In genomic region chr17:75371650-75372049, GRCm38 (mm10) we compare ENCODE assay signal across 19 mouse cellular contexts.
DNase-seq lines count a peak whose midpoint lies in the region; ATAC-seq lines count a peak whose summit lies in the region.
"Had no signal": no experiment of that assay in that cellular context is flagged by ENCODE, and none has a peak within 500 bp of the region (broad histone marks: within the 10 kb centered on the region; RNA-seq: fewer than 3 reads in every experiment).

No protein-coding gene starts in this region.

- H3K27ac ChIP-seq in heart, embryonic 10.5 days, result no peak overlapping the region
- H3K27ac ChIP-seq: embryonic facial prominence, embryonic 10.5 days; embryonic facial prominence, embryonic 13.5 days; forebrain, embryonic 10.5 days; forebrain, embryonic 13.5 days; hindbrain, embryonic 13.5 days; intestine, embryonic 15.5 days had no signal

- WGBS in heart, embryonic 10.5 days, result 87% methylated on average over 11 of the region's 11 CpGs

- H3K9me3 ChIP-seq in heart, embryonic 10.5 days, result no peaks in the 10 kb centered on the region
- H3K9me3 ChIP-seq: embryonic facial prominence, embryonic 10.5 days; embryonic facial prominence, embryonic 13.5 days; forebrain, embryonic 10.5 days; forebrain, embryonic 13.5 days; hindbrain, embryonic 13.5 days; intestine, embryonic 15.5 days had no signal

- H3K27me3 ChIP-seq in heart, embryonic 10.5 days (ENCODE audit: insufficient read depth, poor library complexity, severe bottlenecking), result no peaks in the 10 kb centered on the region
- H3K27me3 ChIP-seq: CH12.LX; embryonic facial prominence, embryonic 13.5 days; forebrain, embryonic 13.5 days; hindbrain, embryonic 13.5 days; intestine, embryonic 15.5 days; Patski had no signal

- DNase-seq in heart, embryonic 10.5 days (ENCODE audit: low spot score), result peak; percentile 58
- DNase-seq in heart, adult 18-20 months, result no peak
- DNase-seq in lung, postnatal 14 days, result peak; percentile 25
- DNase-seq in lung, postnatal 10 days, result no peak
- peak; percentile 34 for DNase-seq in fat pad, adult 2 months (ENCODE audit: extremely low read depth, low read depth, low spot score)
- DNase-seq: cerebellum, adult 11-12 months had no signal

- no peak for ATAC-seq in monocyte, adult 5-6 weeks (replicated peaks; ENCODE audit: insufficient number of reproducible peaks, low FRiP score, low TSS enrichment, poor library complexity, severe bottlenecking)
- ATAC-seq: forebrain, embryonic 13.5 days; forebrain, embryonic 16.5 days; hindbrain, embryonic 16.5 days; intestine, embryonic 15.5 days; Patski had no signal

- no peak overlapping the region for H3K4me3 ChIP-seq in heart, embryonic 10.5 days
- H3K4me3 ChIP-seq: embryonic facial prominence, embryonic 10.5 days; embryonic facial prominence, embryonic 13.5 days; erythroblast, embryonic 14.5 days; forebrain, embryonic 10.5 days; forebrain, embryonic 13.5 days; hindbrain, embryonic 13.5 days; intestine, embryonic 15.5 days had no signal

- H3K4me1 ChIP-seq in heart, embryonic 10.5 days, result peaks cover 8% of the 10 kb centered on the region; the same call in 1 of the 2 replicates
- H3K4me1 ChIP-seq: embryonic facial prominence, embryonic 10.5 days; forebrain, embryonic 10.5 days; forebrain, embryonic 13.5 days; hindbrain, embryonic 13.5 days; intestine, embryonic 15.5 days had no signal

- H3K36me3 ChIP-seq in heart, embryonic 10.5 days, result peaks cover 17% of the 10 kb centered on the region
- H3K36me3 ChIP-seq: embryonic facial prominence, embryonic 10.5 days; forebrain, embryonic 10.5 days; G1E; hindbrain, embryonic 13.5 days; intestine, embryonic 15.5 days had no signal

Comparison
In these comparisons a context has a peak if more than half of its experiments do, and no peak if none do; other contexts are left out.
1. DNase-seq: peak in heart, embryonic 10.5 days (single experiment), lung, postnatal 14 days (single experiment) and fat pad, adult 2 months (single experiment); none in heart, adult 18-20 months (0 of 2) and lung, postnatal 10 days (single experiment).